ENCODE assay signal across 31 mouse cellular contexts in genomic region chr9:95478443-95478842, GRCm38 (mm10).
"Had no signal": no experiment of that assay in that cellular context is flagged by ENCODE, and none has a peak within 500 bp of the region (broad histone marks: within the 10 kb centered on the region; RNA-seq: fewer than 3 reads in every experiment).

No protein-coding gene starts in this region.

- H3K9me3 ChIP-seq: heart, embryonic 10.5 days; heart, embryonic 12.5 days; heart, embryonic 13.5 days; heart, embryonic 15.5 days; hindbrain, embryonic 12.5 days; hindbrain, embryonic 13.5 days; hindbrain, embryonic 15.5 days; intestine, embryonic 15.5 days; kidney, embryonic 15.5 days had no signal

- H3K27me3 ChIP-seq: heart, embryonic 12.5 days; heart, embryonic 13.5 days; heart, embryonic 15.5 days; hindbrain, embryonic 12.5 days; hindbrain, embryonic 13.5 days; hindbrain, embryonic 15.5 days; intestine, embryonic 15.5 days; kidney, embryonic 15.5 days had no signal

- H3K27ac ChIP-seq: heart, embryonic 10.5 days; heart, embryonic 13.5 days; heart, embryonic 15.5 days; hindbrain, embryonic 12.5 days; hindbrain, embryonic 13.5 days; hindbrain, embryonic 14.5 days; hindbrain, embryonic 15.5 days; hindbrain, postnatal 0 days; intestine, embryonic 15.5 days; kidney, embryonic 15.5 days; kidney, postnatal 0 days; layer of hippocampus, adult 2 months; left cerebral cortex, adult 2 months had no signal

- H3K4me3 ChIP-seq: heart, embryonic 10.5 days; heart, embryonic 12.5 days; heart, embryonic 13.5 days; heart, embryonic 15.5 days; hindbrain, embryonic 12.5 days; hindbrain, embryonic 13.5 days; hindbrain, embryonic 15.5 days; intestine, embryonic 15.5 days; kidney, embryonic 15.5 days; layer of hippocampus, adult 2 months; left cerebral cortex, adult 2 months had no signal

- H3K4me1 ChIP-seq: heart, embryonic 10.5 days; heart, embryonic 12.5 days; heart, embryonic 13.5 days; heart, embryonic 15.5 days; hindbrain, embryonic 12.5 days; hindbrain, embryonic 13.5 days; hindbrain, embryonic 15.5 days; intestine, embryonic 15.5 days; kidney, embryonic 15.5 days had no signal

- DNase-seq: heart, postnatal 10 days; heart, postnatal 14 days; heart, postnatal 36 days; heart, postnatal 4 days; kidney, adult 11 months; kidney, adult 18-20 months; kidney, adult 2 months; kidney, adult 8-10 months; kidney, adult 9 months; kidney, postnatal 10 days; kidney, postnatal 14 days; kidney, postnatal 25 days; kidney, postnatal 36 days; kidney, postnatal 4 days; layer of hippocampus, adult 9-11 months; layer of hippocampus, postnatal 36 days had no signal

- H3K4me2 ChIP-seq: heart, embryonic 11.5 days; heart, embryonic 12.5 days; heart, embryonic 13.5 days; heart, embryonic 15.5 days; hindbrain, embryonic 12.5 days; hindbrain, embryonic 13.5 days; hindbrain, embryonic 14.5 days; hindbrain, embryonic 15.5 days; intestine, embryonic 15.5 days; kidney, embryonic 15.5 days had no signal

- H3K9ac ChIP-seq: heart, embryonic 12.5 days; heart, embryonic 13.5 days; heart, embryonic 15.5 days; hindbrain, embryonic 12.5 days; hindbrain, embryonic 13.5 days; hindbrain, embryonic 14.5 days; hindbrain, embryonic 15.5 days; intestine, embryonic 15.5 days; kidney, embryonic 15.5 days had no signal
